Mouse (Mus musculus) intestine, embryonic 16.5 days (tissue): ENCODE data around the gene Atg2b. TPM values are rescaled to one million over a fixed set of nuclear protein-coding genes. Genes with fewer than 3 reads are reported as not detected.

Source experiments
- ATAC-seq: fragments of 200-750 bp; cut with Nextera tagmentation; 2 replicates; pipeline ENCODE4 v1.8.0; 2017; ENCODE audit warnings: moderate TSS enrichment, moderate library complexity
- H3K27ac ChIP-seq: fragments of 300-500 bp; sonication (generic); 2 replicates; pipeline ENCODE4 v1.5.1; 2014; ENCODE audit warnings: mild to moderate bottlenecking, low read length
- H3K27me3 ChIP-seq: fragments of 300-500 bp; sonication (generic); replicated peaks from 2 replicates; pipeline ENCODE4 v1.6.1; 2014; ENCODE audit warnings: low read length, control low read depth, mixed read lengths; ENCODE audit not compliant: control insufficient read depth, insufficient read depth
- H3K36me3 ChIP-seq: fragments of 300-500 bp; sonication (generic); 2 replicates; pipeline ENCODE4 v1.6.1; 2014; ENCODE audit warnings: low read length, control low read depth; ENCODE audit not compliant: control insufficient read depth, insufficient read depth
- H3K4me1 ChIP-seq: fragments of 300-500 bp; sonication (generic); 2 replicates; pipeline ENCODE4 v1.6.1; 2014; ENCODE audit warnings: low read length, control low read depth, mixed read lengths; ENCODE audit not compliant: control insufficient read depth, insufficient read depth
- H3K4me2 ChIP-seq: fragments of 300-500 bp; sonication (generic); 2 replicates; pipeline ENCODE4 v1.6.1; 2014; ENCODE audit warnings: low read depth, low read length, control low read depth
- H3K4me3 ChIP-seq: fragments of 300-500 bp; sonication (generic); 2 replicates; pipeline ENCODE4 v1.5.1; 2014; ENCODE audit warnings: mild to moderate bottlenecking, low read length
- H3K9ac ChIP-seq: fragments of 300-500 bp; sonication (generic); 2 replicates; pipeline ENCODE4 v1.6.1; 2014; ENCODE audit warnings: low read depth, low read length
- H3K9me3 ChIP-seq: fragments of 300-500 bp; sonication (generic); 2 replicates; pipeline ENCODE4 v1.6.1; 2016; ENCODE audit warnings: low read length, control low read depth; ENCODE audit not compliant: control insufficient read depth
- WGBS: fragments of 180-500 bp; shearing (Covaris S2); extraction: QIAGEN DNeasy Blood & Tissue Kit; methylation state at CpG from one replicate; pipeline ENCODE4 v1.1.7; 2014; 5-methylcytosine and 5-hydroxymethylcytosine counted together
- polyA plus RNA-seq: library from polyadenylated mRNA; unstranded; fragments of >200 nt; fragmentation: Nextera tagmentation; extraction: Ambion mirVana; gene quantifications from 2 replicates; pipeline ENCODE4 v1.2.1, GENCODE M21; 2015

Atg2b gene
- polyA plus RNA-seq, 1 experiment from 2014 or later, result 10.5 TPM

GRCm38 (mm10) chr12:105636551-105636950, 48.5 kb downstream of the Atg2b start:
- peaks cover 3% of the 10 kb centered on the region; the same call in 1 of the 2 replicates for H3K4me1 ChIP-seq
- H3K9ac ChIP-seq, result no peak overlapping the region
- H3K36me3 ChIP-seq, result peaks cover 17% of the 10 kb centered on the region
- WGBS, result 94% methylated on average over 9 of the region's 9 CpGs
- no peak overlapping the region for H3K4me2 ChIP-seq
- no peak overlapping the region for H3K27ac ChIP-seq
- no peak overlapping the region for H3K4me3 ChIP-seq
- H3K9me3 ChIP-seq, result no peaks in the 10 kb centered on the region
- no peaks in the 10 kb centered on the region for H3K27me3 ChIP-seq
- ATAC-seq, result no peak

- Histone ChIP-seq H3K27ac (peak overlapping the region; percentile 38; the same call in 1 of the 2 replicates), H3K4me3 (no peak overlapping the region), H3K4me1 (peaks cover 3% of the 10 kb centered on the region; the same call in 1 of the 2 replicates), H3K36me3 (peaks cover 9% of the 10 kb centered on the region), H3K9ac (no peak overlapping the region), H3K9me3 (no peaks in the 10 kb centered on the region), H3K4me2 (no peak overlapping the region), H3K27me3 (no peaks in the 10 kb centered on the region)
- ATAC-seq, result peak; percentile 86
- 77% methylated on average over 13 of the region's 13 CpGs for WGBS
Observed at GRCm38 (mm10) chr12:105634374-105635067, 50.5 kb downstream of the Atg2b start.

- H3K9me3 ChIP-seq, result no peaks in the 10 kb centered on the region
- H3K27ac ChIP-seq, result no peak overlapping the region
- no peaks in the 10 kb centered on the region for H3K27me3 ChIP-seq
- H3K4me1 ChIP-seq, result no peaks in the 10 kb centered on the region
- WGBS, result 48% methylated on average over 7 of the region's 7 CpGs
- H3K4me2 ChIP-seq, result no peak overlapping the region
- H3K36me3 ChIP-seq, result peaks cover 32% of the 10 kb centered on the region
- H3K4me3 ChIP-seq, result no peak overlapping the region
- no peak for ATAC-seq
- no peak overlapping the region for H3K9ac ChIP-seq
Observed at GRCm38 (mm10) chr12:105625798-105626197, 59.2 kb downstream of the Atg2b start.

DNA sequence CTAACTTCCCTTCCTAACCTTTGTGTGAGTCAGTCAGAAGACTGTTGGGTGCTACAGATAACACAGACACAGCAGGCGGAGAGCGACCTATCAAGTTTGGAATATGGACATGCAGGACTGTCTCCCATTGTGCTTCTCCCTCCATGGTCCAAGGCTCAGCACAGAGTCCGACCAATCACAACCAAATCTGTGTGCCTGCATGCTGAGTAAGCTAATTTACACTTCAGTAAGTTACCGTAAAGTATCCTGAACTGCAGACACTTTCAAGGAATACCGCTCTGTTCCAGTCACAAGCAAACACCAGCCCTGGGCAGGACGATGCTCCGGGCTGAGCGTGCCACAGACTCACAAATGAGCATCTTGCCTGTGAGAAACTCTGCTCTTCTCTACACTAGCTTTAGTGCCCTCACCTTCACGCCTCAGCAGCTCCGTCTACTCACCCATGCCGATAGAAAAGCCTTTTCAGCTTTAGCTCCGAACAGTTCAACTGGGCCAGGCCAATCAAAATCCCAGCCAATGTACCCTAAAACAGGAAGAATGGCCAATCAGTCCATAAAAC, 62.0 kb downstream of the Atg2b start:
- ATAC-seq, result no peak
- H3K27ac ChIP-seq, result no peak overlapping the region
- H3K27me3 ChIP-seq, result no peaks in the 10 kb centered on the region
- no peaks in the 10 kb centered on the region for H3K9me3 ChIP-seq
- H3K9ac ChIP-seq, result no peak overlapping the region
- H3K4me1 ChIP-seq, result no peaks in the 10 kb centered on the region
- 88% methylated on average over 12 of the region's 12 CpGs for WGBS
- H3K36me3 ChIP-seq, result peaks cover 37% of the 10 kb centered on the region
- no peak overlapping the region for H3K4me3 ChIP-seq
- no peak overlapping the region for H3K4me2 ChIP-seq

DNA sequence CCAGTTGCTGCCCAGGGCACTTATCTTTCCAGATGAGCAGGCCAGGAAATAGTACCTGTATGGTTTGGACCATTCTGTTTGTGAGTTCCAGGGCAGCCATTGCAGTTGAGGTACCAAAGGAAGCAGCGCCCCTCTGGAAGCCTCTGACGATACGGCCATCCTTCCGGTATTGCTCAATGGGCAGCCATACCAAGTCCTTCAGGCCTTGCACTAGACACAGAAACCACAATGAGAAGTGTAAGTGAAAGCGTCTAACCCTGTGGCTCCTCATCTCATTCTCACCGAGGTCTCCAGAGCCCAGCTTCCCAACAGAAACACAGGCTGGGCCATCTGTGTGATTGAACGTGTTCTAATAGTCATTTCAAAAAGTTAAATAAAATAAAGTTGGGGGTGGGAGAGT, 63.0 kb downstream of the Atg2b start:
- Histone ChIP-seq H3K9ac (no peak overlapping the region), H3K27ac (no peak overlapping the region), H3K9me3 (no peaks in the 10 kb centered on the region), H3K4me1 (no peaks in the 10 kb centered on the region), H3K27me3 (no peaks in the 10 kb centered on the region), H3K4me2 (no peak overlapping the region), H3K4me3 (no peak overlapping the region), H3K36me3 (peaks cover 33% of the 10 kb centered on the region)
- WGBS, result 93% methylated on average over 7 of the region's 7 CpGs
- no peak for ATAC-seq

- H3K27me3 ChIP-seq, result no peaks in the 10 kb centered on the region
- 86% methylated on average over 10 of the region's 10 CpGs for WGBS
- no peak overlapping the region for H3K4me2 ChIP-seq
- no peak overlapping the region for H3K9ac ChIP-seq
- no peaks in the 10 kb centered on the region for H3K36me3 ChIP-seq
- no peaks in the 10 kb centered on the region for H3K9me3 ChIP-seq
- H3K4me1 ChIP-seq, result peaks cover 11% of the 10 kb centered on the region; the same call in 1 of the 2 replicates
- no peak overlapping the region for H3K27ac ChIP-seq
- no peak overlapping the region for H3K4me3 ChIP-seq
- no peak for ATAC-seq
Observed at GRCm38 (mm10) chr12:105613559-105613958, 71.5 kb downstream of the Atg2b start.

- Histone ChIP-seq H3K4me3 (no peak overlapping the region), H3K9ac (no peak overlapping the region), H3K4me1 (peaks cover 11% of the 10 kb centered on the region; the same call in 1 of the 2 replicates), H3K27me3 (no peaks in the 10 kb centered on the region), H3K4me2 (no peak overlapping the region), H3K36me3 (no peaks in the 10 kb centered on the region), H3K9me3 (no peaks in the 10 kb centered on the region), H3K27ac (no peak overlapping the region; the same call in 1 of the 2 replicates)
- ATAC-seq, result 0 out of 2 replicates have a peak, but pooled peaks have one; percentile 28
- 16% methylated on average over 7 of the region's 7 CpGs for WGBS
Observed at GRCm38 (mm10) chr12:105611748-105612147, 73.3 kb downstream of the Atg2b start.

DNA sequence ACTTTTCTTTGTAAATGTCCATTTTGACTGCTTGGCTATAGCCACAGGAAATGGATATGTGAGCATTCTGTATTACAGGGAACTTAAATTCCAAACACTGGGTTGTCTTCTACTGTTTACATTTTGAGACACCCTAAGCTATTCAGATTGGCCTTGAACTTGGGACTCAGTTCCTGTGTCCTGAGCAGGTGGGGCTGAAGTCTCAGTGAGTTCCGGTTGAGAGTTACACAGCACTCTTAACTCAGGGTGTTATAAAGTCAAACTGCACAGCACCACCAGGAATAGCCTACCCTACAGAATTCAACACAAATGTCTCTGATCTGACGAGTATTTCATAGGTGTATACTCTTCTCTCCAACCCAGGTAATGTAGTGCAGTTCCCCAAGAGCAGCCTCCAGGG, 74.0 kb downstream of the Atg2b start:
- peak overlapping the region; percentile 38 for H3K27ac ChIP-seq

DNA sequence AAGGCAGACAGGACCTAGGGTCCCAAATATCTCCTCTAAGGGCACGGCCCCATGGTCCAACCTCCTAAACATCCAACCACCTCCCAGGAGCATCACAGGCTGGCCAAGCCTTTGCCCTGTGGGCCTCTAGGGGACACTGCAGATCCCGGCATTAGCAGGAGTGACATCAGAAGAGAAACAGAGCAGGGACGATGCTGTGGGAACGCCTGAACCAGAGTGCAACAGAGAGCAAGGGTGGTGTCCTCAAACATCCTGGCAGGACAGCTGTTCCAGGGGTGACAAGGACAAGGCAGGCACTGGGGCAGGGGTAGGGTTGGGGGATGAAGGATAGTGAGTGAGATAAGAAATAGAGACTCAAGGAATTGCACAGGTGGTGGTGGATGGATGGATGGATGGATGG, 78.1 kb downstream of the Atg2b start:
- Histone ChIP-seq H3K36me3 (no peaks in the 10 kb centered on the region), H3K9me3 (no peaks in the 10 kb centered on the region), H3K4me2 (no peak overlapping the region), H3K4me3 (no peak overlapping the region), H3K9ac (no peak overlapping the region), H3K27me3 (no peaks in the 10 kb centered on the region), H3K27ac (no peak overlapping the region), H3K4me1 (peaks cover 9% of the 10 kb centered on the region; the same call in 1 of the 2 replicates)
- ATAC-seq, result no peak
- 70% methylated on average over 4 of the region's 4 CpGs for WGBS

More for the DNA sequence above, 74.0 kb downstream of the Atg2b start:
- Histone ChIP-seq H3K4me2 (no peak overlapping the region), H3K36me3 (no peaks in the 10 kb centered on the region), H3K4me1 (peaks cover 11% of the 10 kb centered on the region; the same call in 1 of the 2 replicates), H3K9me3 (no peaks in the 10 kb centered on the region), H3K9ac (no peak overlapping the region), H3K4me3 (no peak overlapping the region), H3K27me3 (no peaks in the 10 kb centered on the region)
- peak; percentile 71 for ATAC-seq
- 71% methylated on average over 2 of the region's 2 CpGs for WGBS
